Mouse (Mus musculus) forelimb bud, embryonic 11.5 days (tissue): Measurements from ENCODE around the gene Dnah1.

Source experiments
- DNase-seq: peaks from one replicate; pipeline ENCODE4 v3.0.0-alpha.2; 2012; ENCODE audit warnings: low read depth, low spot score

Dnah1 gene

GRCm38 (mm10) chr14:31317754-31318153 is 5.9 kb downstream of the Dnah1 start:
- no peak for DNase-seq

- no peak for DNase-seq
Observed at GRCm38 (mm10) chr14:31316613-31317012, 7.1 kb downstream of the Dnah1 start.

DNA sequence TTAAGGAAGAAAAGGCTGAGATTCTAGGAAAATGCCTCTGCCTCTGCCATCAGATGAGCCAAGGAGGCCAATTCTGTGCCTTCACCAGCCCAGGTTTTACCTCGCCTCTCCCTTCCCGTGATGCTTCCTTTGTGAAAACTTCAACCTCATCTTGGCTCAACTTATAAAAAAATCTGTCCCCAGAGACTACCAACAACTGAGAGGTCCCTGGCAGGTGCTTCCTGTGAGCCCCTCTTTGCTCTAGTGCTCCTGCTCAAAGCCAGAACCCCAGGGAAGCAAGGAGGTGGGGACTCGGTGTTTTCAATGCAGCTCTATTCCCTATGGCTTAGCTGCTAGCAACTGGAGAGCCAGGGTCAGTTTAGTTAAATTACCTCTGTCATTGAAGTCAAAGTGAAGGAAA is 10.5 kb downstream of the Dnah1 start:
- no peak for DNase-seq

GRCm38 (mm10) chr14:31285728-31286127 is 38.0 kb downstream of the Dnah1 start:
- no peak for DNase-seq

DNA sequence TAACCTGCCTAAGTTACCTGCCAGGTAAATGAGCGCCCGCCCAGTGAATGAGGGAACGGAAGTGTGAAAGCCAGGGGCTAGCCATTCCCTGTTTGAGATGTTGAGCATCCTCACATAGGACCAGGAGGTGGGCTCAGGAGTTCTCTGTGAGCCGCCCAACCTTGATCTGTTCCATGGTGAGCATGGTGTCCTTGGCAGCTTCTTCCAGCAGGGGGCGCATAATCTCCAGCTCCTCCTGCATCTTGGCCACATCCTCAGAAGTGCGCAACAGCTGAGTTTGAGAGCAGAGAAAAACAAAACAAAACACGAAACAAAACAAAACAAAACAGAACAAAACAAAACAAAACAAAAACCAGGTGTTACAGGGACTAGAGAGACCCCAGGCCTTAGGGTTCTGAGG is 51.5 kb downstream of the Dnah1 start:
- DNase-seq = peak; percentile 81

- no peak for DNase-seq
Observed at GRCm38 (mm10) chr14:31271121-31271520, 52.6 kb downstream of the Dnah1 start.

DNA sequence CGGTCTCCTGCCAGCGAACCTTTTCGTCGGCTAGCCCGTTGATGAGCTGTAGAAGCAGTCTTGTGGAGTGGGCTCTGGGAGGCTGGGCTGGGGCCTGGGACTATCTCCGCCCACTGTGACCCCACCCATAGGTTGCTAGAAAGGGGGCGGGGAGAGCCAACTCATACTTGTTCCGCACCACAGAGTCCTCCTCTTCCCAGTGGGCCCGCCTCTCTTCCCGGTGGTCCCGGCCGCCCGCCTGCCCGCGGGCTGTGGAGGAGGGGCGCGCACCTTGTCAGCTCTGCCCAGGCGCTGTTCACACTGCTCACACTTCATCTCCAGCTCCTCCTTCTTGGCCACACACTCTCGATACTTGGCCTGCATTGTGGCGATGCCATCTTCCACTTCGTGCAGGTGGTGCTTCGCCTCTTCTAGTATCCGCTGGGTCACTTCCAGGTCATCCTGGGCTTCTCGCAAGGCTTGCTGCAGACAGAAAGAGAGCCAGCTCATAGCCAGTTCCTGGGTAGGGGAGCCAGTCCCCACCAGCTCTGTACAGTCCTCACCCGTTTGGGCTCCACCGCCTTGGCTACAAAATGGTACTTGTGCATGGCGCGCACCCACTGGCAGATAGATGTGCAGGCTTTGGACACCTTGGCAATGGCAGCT is 54.1 kb downstream of the Dnah1 start:
- DNase-seq = peak; percentile 85

- DNase-seq = no peak
Observed at GRCm38 (mm10) chr14:31268301-31269001, 55.2 kb downstream of the Dnah1 start.

GRCm38 (mm10) chr14:31267649-31268048 is 56.0 kb downstream of the Dnah1 start:
- no peak for DNase-seq

DNA sequence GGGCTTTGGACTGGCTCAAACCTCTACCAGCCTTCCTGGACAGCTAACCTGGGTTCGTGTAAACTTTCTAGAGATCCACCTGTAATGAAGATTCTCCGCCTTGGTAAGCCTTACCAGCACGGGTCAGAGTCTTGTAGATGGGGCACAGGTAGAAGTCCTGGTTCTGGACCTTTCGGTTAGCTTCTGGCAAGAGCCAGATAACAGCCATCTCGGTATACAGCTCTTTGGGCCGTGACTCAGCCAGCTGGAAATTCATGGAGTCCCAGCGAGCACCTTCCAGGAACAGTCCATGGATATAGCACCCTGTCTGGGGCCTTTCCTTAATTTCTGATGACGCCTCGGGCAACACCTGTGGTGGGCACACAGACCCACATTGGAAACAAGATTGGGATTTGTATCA is 62.8 kb downstream of the Dnah1 start:
- no peak for DNase-seq

- no peak for DNase-seq
Observed at GRCm38 (mm10) chr14:31260374-31260773, 63.3 kb downstream of the Dnah1 start.

GRCm38 (mm10) chr14:31258476-31259050 is 65.1 kb downstream of the Dnah1 start:
- DNase-seq = no peak

GRCm38 (mm10) chr14:31252091-31252490 is 71.6 kb downstream of the Dnah1 start:
- DNase-seq = no peak

DNA sequence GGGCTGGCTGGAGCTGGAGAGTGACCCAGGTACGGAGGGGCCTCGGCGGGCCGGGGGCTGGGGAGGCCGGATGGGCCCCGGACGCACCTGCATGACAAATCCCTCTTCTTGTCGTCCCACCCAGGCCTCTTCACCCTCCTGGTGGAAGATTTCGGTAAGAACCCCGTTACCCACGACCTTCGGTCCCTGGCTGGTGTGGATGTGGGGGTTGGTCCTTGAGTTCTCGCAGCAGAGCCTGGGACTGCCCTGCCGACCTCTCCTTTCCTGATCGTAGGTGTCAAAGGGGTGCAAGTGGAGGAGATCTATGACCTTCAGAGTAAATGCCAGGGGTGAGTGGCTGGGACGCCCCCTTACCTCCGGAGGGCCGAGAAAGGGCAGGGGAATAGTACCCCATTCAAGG is 72.1 kb downstream of the Dnah1 start:
- DNase-seq = no peak

DNA sequence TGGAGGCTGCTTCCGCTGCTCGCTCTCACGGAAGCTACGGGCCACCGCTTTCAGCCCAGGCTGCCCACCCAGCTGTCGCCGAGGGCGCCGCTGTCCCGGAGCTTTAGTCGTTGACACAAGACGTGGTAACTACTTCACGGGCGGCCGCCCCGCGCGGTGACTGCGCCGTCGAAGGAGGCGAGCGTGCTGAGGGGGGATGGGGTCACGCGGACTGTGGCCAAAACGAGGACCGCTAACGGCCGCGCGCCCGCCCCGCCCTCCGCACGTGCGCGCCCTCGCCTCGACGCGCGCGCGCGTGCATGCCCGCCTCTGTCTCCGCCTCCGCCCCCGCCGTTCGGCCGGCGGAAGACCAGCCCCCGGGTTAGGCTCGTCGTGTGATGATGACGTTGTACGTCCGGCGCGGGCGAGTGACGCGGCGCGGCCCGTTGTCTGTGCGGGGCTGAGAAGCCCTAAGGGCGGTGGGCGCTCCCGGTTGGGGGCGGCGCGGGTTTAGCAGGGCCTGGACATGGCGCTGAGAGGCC is 72.6 kb downstream of the Dnah1 start, which contains the start of the genes Phf7 and Bap1:
TSS of gene Phf7 (minus strand) at position 234 of the 521 bp plus-strand sequence.
TSS of gene Bap1 (plus strand) at position 367 of the 521 bp plus-strand sequence.
- peak; percentile 95 for DNase-seq

GRCm38 (mm10) chr14:31250222-31251083 is 73.2 kb downstream of the Dnah1 start:
- DNase-seq = no peak

DNA sequence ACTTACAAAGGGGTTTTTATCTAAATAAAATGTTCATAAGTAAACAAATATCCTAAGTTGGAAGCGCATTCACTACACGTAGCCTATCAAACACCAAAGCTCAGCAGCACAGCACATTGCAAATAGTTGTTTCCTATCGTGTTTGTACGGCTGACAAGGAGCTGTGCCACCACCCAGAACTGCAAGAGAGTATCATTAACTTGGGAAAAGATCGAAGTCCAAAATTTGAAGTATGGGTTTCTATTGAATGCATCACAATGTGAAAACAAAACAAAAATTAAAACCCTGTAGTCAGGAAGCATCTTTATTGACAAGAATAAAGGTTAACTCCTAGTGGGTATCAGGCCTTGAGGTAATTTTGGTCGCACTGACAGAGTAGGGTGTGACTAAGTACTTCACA is 75.3 kb downstream of the Dnah1 start:
- no peak for DNase-seq

DNA sequence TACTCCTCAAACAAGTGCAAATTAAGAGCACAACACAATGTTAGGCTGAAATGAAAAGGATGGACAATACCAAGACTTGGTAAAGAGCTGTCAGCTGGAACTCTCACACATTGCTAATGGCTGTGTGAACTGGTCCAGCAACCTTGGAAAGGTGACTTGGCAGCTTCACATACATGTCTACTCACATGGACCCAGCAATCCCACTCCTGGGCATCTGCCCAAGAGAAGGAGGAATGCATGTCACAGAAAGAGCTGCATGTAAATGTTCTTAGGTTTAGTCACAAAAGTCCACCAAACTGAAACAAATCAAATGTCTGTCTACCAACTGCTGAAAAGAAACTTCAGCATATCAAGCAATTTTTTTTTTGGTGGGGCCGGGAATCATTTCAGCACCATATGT is 77.8 kb downstream of the Dnah1 start:
- no peak for DNase-seq

GRCm38 (mm10) chr14:31244777-31245176 is 78.9 kb downstream of the Dnah1 start:
- no peak for DNase-seq

DNA sequence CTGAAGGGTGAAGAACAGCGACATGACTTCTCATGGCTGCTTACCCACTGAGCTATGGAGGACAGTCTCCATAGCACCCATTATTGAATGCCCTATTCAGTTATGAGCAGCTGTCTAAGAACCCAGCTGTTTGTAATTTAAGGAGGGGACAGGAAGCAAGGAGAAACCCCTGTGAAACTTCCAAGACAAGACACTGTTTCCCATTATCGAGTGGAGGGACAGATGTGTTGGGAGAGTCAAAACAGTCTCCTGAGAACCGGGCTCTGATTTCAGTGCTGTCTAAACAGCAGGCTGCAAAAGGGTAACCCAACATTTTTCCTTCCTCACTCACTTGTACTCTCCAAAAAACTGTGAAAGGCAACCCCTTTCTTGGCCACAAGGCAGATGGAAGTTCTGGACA is 83.2 kb downstream of the Dnah1 start:
- no peak for DNase-seq

GRCm38 (mm10) chr14:31237101-31237882 is 86.4 kb downstream of the Dnah1 start:
- no peak for DNase-seq
